Mouse (Mus musculus) brain, embryonic 18.5 days (tissue): ENCODE data around the gene AL607142.1.

Source experiments
- DNase-seq: peaks from one replicate; pipeline ENCODE4 v3.0.0-alpha.2; 2012; ENCODE audit warnings: low read depth, low spot score

The AL607142.1 gene

DNA sequence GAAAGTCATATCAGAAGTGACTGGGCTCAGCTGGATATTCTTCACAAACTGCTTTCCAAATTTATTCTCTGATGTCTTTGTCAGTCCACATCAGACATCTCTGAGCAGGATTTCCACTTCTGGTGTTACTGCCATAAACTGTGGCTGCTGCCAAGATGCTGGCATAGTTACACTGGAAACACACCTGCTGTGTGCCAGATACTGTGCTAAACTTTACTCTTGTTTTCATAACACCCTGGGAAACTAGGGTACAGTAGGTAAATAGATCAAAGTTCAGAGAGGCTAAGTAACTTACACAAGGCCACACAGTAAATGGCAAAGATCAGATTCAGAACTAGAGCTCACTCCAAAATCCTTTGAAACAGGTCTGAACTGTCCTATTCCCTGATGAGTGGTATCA is 36.4 kb downstream of the AL607142.1 start:
- DNase-seq = no peak

DNA sequence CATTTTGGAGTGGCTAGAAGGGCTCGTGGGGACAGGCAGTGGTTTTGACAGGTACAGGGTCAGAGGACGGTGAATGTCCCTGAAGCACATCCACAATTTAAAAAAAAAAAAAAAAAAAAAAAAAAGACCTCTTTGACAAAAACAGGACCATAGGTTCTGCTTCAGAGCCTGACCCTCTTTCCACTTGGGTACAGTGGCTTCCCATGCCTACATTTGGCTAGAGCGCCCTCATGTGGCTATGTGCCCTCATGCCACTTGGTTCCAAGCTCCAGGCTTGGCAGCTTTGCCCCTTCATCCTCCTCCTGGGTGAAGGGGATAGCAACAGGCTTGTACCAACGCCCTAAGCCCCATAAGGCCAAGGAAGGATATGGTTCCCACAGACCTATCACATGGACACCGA is 39.8 kb downstream of the AL607142.1 start:
- no peak for DNase-seq

DNA sequence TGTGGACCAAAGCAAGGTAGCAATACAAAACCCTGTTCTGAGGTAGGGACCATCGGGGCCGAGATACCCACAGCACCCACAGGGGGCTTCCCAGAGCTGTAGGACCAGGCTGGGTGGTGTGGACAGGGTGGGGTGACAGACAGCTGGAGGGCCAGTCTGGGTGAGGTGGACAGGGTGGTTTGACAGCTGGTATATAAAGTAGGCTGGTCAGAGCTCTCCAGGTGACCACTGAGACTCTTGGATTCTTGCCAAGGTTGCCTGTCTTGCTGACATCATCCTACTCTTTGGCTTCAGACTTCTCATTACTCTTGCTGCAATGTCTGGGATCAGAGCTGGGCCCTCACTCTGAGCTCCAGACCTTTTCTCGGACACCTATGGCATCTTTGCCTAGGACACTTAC is 41.6 kb downstream of the AL607142.1 start:
- no peak for DNase-seq

DNA sequence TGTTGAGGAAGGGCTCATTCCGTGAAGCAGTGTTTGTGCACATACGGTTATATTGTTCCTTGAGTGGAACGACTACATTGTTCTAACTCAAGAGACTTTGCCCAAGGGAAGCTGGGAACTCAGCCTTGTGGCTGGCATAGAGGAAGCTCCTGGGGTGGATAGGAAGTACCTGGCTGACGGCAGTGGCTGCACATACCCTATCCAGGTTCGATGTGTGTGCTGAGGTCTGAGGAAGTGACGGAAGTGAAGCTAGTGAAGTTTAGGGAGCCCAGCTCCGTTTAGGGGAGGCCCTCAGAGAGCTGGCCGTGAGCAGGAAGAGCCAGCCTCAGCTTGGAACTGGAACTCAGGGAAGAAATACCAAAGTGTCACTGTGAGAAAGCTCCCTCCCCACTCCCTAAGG is 43.0 kb downstream of the AL607142.1 start:
- no peak for DNase-seq

DNA sequence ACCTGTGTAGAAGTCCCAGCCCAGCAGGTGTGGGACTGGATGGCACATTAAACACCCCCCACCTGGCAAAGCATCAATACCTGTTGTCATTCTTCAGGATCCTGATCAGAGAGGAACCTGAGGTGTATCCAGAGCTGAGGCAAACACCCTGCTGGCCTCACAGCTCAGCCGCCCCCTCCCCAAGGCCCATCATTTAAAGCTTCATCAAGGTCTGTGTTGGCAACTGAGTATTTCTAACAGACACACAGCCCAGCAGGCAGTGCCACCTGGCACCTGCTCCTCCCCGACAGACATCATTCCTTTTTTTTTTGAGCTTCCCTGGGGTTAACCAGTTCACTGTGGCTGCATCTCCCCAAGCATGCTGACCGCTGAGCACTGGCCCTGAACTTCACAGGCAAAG is 50.7 kb downstream of the AL607142.1 start:
- DNase-seq = no peak

DNA sequence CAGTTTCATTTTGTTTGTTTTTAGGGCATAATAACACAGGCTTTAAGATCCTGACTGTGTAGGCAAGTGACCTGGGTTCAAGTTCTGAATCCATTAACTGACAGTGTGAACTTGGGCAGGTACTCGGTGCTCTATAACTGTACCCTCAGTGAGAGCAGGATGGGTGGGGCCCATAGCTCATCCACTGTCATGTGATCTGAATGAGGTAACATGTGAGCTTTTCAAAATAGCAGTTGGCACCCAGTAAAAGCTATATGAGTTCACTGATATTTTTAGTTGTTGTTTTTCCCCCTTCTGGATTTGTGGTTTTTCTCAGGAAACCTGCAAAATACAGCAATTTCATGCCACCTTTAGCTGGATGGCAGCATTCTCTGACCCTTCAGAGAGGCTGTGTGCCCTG is 51.5 kb downstream of the AL607142.1 start:
- no peak for DNase-seq

DNA sequence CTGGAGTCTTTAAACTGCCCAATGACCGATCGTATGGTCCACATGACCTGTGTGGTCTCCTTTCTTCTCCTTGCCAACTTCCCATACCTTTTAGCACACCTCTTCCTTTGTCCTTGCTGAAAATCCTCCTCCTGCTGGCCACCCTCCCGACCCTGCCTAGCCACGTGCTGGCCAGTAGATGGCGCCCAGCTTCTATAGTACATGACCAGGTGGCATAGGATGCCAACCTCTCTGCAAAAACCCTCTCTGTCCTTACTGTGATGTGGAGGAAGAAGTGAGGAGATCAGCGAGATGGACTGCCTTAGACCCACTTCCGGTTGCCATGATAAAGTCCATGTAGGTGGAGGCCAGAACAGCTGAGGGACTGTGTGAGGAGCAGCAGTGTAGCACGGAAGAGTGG is 55.5 kb downstream of the AL607142.1 start:
- DNase-seq = no peak

DNA sequence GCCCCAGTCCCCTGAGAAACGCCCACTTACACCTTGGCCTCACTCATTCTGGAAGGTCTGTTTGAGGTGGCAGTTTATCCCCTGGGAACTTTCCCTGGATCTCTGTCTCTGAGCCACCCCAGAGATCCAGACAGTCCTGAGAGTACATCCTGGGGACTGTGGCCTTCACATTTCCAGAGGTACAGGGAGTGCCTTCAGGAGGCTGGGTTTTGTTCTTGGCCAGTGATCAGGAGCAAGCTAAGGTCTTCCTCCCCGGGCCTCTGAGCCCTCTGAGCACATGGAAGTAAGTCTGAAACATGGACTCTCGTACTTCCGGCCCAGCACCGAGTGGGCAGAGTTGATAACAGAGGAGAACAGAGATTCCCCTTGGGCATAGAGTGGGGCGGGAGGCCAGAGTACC is 59.9 kb downstream of the AL607142.1 start:
- no peak for DNase-seq

DNA sequence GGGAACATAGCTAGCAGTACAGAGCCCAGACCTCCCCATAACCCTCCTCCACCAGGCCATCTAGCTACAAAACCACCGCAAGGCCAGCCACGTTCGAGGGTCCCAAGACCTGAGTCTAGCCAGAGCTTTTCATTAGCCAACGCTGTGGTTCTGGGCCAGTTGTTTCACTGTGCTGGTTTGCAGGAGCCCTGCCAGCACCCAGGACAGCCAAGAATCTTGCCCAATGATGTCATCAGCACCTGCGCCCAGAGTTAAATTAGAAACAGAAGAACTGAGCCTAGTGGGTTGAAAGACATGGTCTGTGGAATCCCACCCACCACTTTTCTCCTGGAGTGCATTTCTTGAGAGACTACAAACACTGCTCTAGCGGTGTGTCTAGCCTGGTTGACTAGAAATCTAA is 61.3 kb downstream of the AL607142.1 start:
- no peak for DNase-seq

DNA sequence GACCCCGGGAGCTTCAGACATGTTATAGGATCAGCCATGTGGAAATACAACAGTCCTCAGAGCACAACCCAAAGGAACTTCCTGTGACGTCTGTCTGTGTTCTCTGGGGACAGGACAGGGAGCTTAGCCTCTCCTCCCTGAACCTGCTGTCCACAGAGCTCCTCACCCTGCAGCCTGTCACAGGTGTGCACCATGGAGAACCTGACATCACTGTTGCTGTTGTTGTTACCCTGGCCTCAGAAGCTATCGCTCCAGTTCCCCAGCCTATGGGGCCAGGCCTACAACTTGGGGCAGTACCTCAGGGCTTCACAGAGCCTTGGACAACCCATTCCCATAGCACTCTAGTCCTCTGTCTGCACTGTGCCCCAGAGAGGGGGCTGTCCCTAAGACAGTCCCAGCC is 62.5 kb downstream of the AL607142.1 start:
- no peak for DNase-seq

DNA sequence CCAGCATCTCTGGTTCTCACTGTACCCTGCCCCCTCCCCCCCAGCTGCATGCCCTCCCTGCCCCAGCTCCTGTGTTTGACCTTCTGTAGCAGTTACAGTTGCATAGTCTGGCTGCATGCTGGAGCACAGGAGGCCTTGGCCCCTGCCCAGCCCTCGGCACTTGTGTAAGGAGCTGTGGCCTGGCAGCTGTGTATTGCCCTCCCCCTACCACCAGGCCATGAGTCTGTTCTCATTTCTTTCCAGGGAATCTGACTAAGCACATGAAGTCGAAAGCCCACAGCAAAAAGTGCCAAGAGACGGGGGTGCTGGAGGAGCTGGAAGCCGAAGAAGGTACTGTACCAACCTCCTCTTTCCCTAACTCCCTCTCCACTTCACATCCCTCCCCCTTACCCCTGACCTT is 63.2 kb downstream of the AL607142.1 start:
- DNase-seq = no peak

DNA sequence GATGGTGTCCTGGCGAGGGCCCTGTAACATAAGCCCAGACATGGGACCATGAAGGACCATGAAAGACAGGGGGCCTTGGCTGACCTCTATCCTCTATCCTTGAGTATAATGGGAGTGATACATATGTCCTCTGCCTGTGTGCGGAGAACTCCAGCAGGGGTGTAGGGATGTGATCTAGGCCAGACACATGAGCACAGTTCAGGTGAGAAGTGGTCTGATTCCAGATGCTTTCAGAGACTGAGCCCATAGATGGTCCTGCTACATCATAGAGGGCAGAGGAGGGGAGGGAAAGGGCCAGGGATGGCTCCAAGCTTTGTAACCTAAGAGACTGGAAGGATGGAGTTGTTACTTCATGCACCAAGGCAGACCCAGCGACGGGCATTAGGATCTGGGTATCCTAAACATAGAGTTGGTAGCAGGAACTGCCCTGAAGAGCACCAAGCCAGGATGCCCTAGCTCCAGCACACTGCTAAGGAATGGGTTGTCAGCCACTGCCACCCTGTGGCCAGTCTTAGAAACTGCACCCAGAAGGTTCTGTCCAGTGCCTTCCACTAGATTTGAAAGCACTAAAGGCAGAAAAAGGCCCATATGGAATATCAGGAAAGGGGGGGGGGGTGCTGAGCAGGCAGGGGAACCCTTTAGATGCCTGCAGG is 64.6 kb downstream of the AL607142.1 start:
- peak; percentile 39 for DNase-seq

DNA sequence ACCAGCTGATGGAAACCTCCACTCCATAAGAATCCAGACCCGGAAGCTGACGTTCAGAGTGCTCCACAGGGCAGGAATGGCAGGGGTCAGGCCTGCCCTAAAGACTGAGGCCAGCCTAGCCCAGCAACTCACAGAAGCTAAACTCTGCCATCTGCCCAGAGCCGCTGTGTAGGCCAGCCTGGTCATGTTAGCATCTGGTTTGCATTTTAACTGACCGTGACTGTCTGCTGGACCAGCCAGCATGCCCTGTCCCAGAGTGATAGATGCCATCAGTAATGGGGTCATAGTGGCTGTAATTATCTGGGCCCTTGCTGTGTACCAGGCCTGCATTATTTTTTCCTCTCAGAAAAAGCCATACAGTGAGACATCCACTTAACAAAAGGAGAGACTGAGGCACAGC is 66.1 kb downstream of the AL607142.1 start:
- no peak for DNase-seq

DNA sequence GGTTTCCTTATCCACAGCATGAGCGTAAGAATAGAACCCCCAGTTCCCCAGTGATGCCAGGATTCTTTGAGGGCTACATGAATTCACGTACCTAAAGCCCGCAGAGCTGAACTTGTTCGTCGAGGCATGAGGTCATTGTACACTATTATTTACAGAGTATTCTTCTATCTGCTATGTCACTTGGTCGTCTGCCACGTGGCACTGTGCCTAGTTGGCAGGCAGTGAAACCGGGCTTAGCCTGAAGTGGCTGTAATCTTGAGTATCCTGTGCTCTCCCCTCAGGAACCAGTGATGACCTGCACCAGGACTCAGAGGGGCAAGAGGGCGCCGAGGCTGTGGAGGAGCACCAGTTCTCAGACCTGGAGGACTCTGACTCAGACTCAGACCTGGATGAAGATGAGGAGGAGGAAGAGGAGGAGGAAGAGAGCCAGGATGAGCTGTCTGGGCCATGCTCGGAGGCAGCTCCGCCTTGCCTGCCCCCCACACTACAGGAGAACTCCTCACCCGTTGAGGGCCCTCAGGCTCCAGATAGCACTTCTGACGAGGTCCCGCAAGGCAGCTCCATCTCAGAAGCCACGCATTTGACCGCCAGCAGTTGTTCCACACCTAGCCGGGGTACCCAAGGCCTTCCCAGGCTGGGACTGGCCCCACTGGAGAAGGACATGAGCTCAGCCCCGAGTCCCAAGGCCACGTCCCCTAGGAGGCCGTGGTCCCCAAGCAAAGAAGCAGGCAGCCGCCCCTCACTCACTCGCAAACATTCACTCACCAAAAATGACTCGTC is 66.8 kb downstream of the AL607142.1 start:
- no peak for DNase-seq

DNA sequence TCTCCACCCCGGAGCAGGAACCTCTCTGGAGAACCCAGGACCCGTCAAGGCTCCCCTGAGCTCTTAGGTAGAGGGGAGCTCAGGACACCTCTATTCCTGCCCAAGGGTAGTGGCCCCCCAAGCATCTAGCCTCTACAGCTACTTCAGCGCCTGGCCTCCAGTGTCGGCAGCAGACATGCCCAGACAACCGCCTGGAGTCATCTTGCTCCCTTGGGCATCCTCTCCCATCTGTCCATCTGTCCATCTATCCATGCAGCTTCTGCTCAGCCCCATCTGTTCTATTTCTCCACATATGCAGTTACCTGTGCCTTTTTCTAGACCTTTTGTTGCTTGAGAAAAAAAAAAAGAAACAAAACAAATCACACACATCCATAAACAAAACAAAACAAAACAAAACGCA is 69.4 kb downstream of the AL607142.1 start:
- no peak for DNase-seq

DNA sequence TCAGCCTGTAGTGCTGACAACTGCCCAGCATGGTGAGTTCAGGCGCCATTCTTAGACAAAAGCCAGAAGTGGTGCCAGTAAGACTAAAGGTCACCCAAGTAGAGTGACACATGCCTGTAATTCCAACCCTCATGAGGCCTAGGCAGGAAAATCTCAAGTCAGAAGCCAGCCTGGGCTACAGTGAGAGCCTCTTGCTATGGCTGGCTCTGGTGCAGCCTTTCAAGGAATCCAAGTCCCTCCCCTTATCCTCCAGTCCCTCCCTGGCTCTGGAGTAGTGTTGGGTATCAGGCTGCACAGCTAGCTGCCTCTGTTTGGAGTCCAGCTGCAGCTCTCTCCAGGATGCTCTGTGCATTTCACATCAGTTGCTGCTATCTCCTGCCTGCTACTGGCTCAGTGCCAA is 77.0 kb downstream of the AL607142.1 start:
- DNase-seq = no peak

DNA sequence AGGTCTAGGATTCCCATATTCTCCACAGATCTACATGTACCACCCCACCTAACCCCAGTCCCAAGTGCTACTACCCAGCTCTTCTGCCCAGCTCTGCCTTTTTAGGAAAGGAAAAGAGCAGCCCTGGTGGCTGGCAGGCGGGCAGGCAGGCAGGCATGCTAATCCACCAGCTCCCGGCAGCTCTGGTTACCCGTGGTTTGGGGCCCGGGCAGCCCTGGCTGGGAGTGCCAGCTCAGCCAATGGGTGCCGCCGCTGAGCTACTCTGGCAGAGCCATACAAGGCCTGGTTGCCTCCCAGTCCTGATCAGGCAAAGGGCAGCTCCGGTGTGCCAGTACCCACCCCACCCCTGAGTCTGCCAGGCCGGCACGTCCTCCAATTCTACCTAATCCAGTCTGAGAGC is 78.1 kb downstream of the AL607142.1 start:
- DNase-seq = no peak
